Mouse (Mus musculus): ENCODE results near the gene Serpina3m. TPM values are rescaled to one million over a fixed set of nuclear protein-coding genes. Genes with fewer than 3 reads are reported as not detected.

Serpina3m gene
- polyA plus RNA-seq (2015; fragmentation: Nextera tagmentation; extraction: Ambion mirVana) = not detected in 2 replicates

GRCm38 (mm10) chr12:104338226-104338625 is at the start of gene Serpina3m, which contains the start of gene Serpina3k:
Gene Serpina3m, plus strand, starts transcription at chr12:104338486.
Gene Serpina3k, plus strand, starts transcription at chr12:104338486.

GRCm38 (mm10) chr12:104314253-104314652 is 24.0 kb upstream of the Serpina3m start, which contains the start of gene Serpina3j:
Gene Serpina3j, plus strand, starts transcription at chr12:104314553.

GRCm38 (mm10) chr12:104406454-104406885 is 68.2 kb downstream of the Serpina3m start, which contains the start of gene Serpina3n:
Gene Serpina3n, plus strand, starts transcription at chr12:104406729.

Other genes with a start within 250 kb of the Serpina3m start
- not detected in 2 replicates for gene Serpina5, start 237.4 kb upstream of the Serpina3m start, polyA plus RNA-seq (2015; fragmentation: Nextera tagmentation; extraction: Ambion mirVana)
- gene Serpina3a, start 225.8 kb upstream of the Serpina3m start, polyA plus RNA-seq (2015; fragmentation: Nextera tagmentation; extraction: Ambion mirVana) = not detected in 2 replicates
- not detected in 2 replicates for gene Serpina3b, start 210.5 kb upstream of the Serpina3m start, polyA plus RNA-seq (2015; fragmentation: Nextera tagmentation; extraction: Ambion mirVana)
- 0.13 TPM in 1 of 2 replicates, not detected in the other for gene Serpina3c, start 184.6 kb upstream of the Serpina3m start, polyA plus RNA-seq (2015; fragmentation: Nextera tagmentation; extraction: Ambion mirVana)
- gene Serpina3f, start 123.9 kb upstream of the Serpina3m start, polyA plus RNA-seq (2015; fragmentation: Nextera tagmentation; extraction: Ambion mirVana) = not detected in 2 replicates
- gene Serpina3g, start 102.2 kb upstream of the Serpina3m start, polyA plus RNA-seq (2015; fragmentation: Nextera tagmentation; extraction: Ambion mirVana) = 2.4 and 3.9 TPM in 2 replicates
- 0.15 TPM in 1 of 2 replicates, not detected in the other for gene Serpina3i, start 75.4 kb upstream of the Serpina3m start, polyA plus RNA-seq (2015; fragmentation: Nextera tagmentation; extraction: Ambion mirVana)
- not detected in 2 replicates for gene Serpina3j, start 23.9 kb upstream of the Serpina3m start, polyA plus RNA-seq (2015; fragmentation: Nextera tagmentation; extraction: Ambion mirVana)
- gene Serpina3k, start within 50 bp of the Serpina3m start, polyA plus RNA-seq (2015; fragmentation: Nextera tagmentation; extraction: Ambion mirVana) = not detected in 2 replicates
- gene Serpina3n, start 68.2 kb downstream of the Serpina3m start, polyA plus RNA-seq (2015; fragmentation: Nextera tagmentation; extraction: Ambion mirVana) = 13.9 and 14.9 TPM in 2 replicates
- gene Gsc, start 134.8 kb downstream of the Serpina3m start, polyA plus RNA-seq (2015; fragmentation: Nextera tagmentation; extraction: Ambion mirVana) = not detected in 2 replicates